Mouse (Mus musculus) ES-E14 (cell line): ENCODE data around the gene Fxn. TPM values are rescaled to one million over a fixed set of nuclear protein-coding genes. Genes with fewer than 3 reads are reported as not detected.

Experiments used
- DNase-seq: peaks from one replicate; pipeline ENCODE4 v3.0.0-alpha.2; 2013; ENCODE audit warnings: low read depth, low spot score
- H3K27ac ChIP-seq: 2 replicates; pipeline ENCODE4 v1.5.1; 2012; ENCODE audit warnings: low read depth, mild to moderate bottlenecking, low read length, moderate library complexity, mixed read lengths; ENCODE audit not compliant: poor library complexity, insufficient read depth, severe bottlenecking
- H3K36me3 ChIP-seq: 2 replicates; pipeline ENCODE4 v1.6.1; 2012; ENCODE audit warnings: mild to moderate bottlenecking, low read length, moderate library complexity, mixed read lengths; ENCODE audit not compliant: control insufficient read depth, poor library complexity, insufficient read depth, severe bottlenecking
- H3K4me1 ChIP-seq, 2 experiments: fragments of 150-350 bp in 1 of 2; sonication (generic) in 1 of 2; 2 replicates each; pipeline ENCODE4 v1.6.1; 2012; ENCODE audit warnings: low read length in 2 of 2, mild to moderate bottlenecking in 1 of 2, mixed read lengths in 1 of 2; ENCODE audit not compliant: control insufficient read depth in 2 of 2, insufficient read depth in 2 of 2, poor library complexity in 1 of 2
- H3K4me3 ChIP-seq, 2 experiments: fragments of 150-350 bp in 1 of 2; sonication (generic) in 1 of 2; 2 replicates each; pipeline ENCODE4 v1.5.1; 2012; ENCODE audit warnings: low read length in 2 of 2, low read depth in 1 of 2, mild to moderate bottlenecking in 1 of 2, mixed read lengths in 1 of 2; ENCODE audit not compliant: insufficient read depth in 1 of 2, poor library complexity in 1 of 2, severe bottlenecking in 1 of 2
- H3K9ac ChIP-seq: 2 replicates; pipeline ENCODE4 v1.6.1; 2012; ENCODE audit warnings: low read depth, mild to moderate bottlenecking, low read length, mixed read lengths; ENCODE audit not compliant: poor library complexity, insufficient read depth, severe bottlenecking
- H3K9me3 ChIP-seq: fragments of 150-350 bp; sonication (generic); 2 replicates; pipeline ENCODE4 v1.6.1; 2012; ENCODE audit warnings: low read depth, mild to moderate bottlenecking, low read length; ENCODE audit not compliant: control insufficient read depth, insufficient read depth
- CHD2 ChIP-seq: IDR thresholded peaks from 2 replicates; pipeline ENCODE4 v1.6.1; 2014; ENCODE audit warnings: mild to moderate bottlenecking, low read depth, low read length, inconsistent platforms
- HCFC1 ChIP-seq: IDR thresholded peaks from 2 replicates; pipeline ENCODE4 v1.6.1; 2012; ENCODE audit warnings: low read length, inconsistent platforms, borderline replicate concordance; ENCODE audit not compliant: insufficient read depth
- MAFK ChIP-seq: IDR thresholded peaks from 2 replicates; pipeline ENCODE4 v1.6.1; 2014; ENCODE audit warnings: mild to moderate bottlenecking, low read depth, low read length, inconsistent platforms; ENCODE audit not compliant: insufficient read depth
- ZC3H11A ChIP-seq: IDR thresholded peaks from 2 replicates; pipeline ENCODE4 v1.6.1; 2012; ENCODE audit warnings: low read depth, mild to moderate bottlenecking, inconsistent platforms, low read length, borderline replicate concordance
- ZNF384 ChIP-seq: IDR thresholded peaks from 2 replicates; pipeline ENCODE4 v1.6.1; 2012; ENCODE audit warnings: low read depth, low read length, inconsistent platforms
- in situ Hi-C, 2 experiments: fragments of 600-800 bp; cut with MboI; formaldehyde crosslinking; loops; one replicate each; pipeline ENCODE4 v1.15.1; 2025; ENCODE audit warnings: low sequenced_read_pairs in 2 of 2, inconsistent platforms in 1 of 2; ENCODE audit not compliant: unreplicated experiment in 2 of 2
- total RNA-seq: library from RNA; depleted of rRNA; stranded (reverse); fragments of 300-350 nt; gene quantifications from 2 replicates; pipeline ENCODE4 v1.2.3, GENCODE M21; 2012

Gene Fxn
- total RNA-seq, 1 experiment = 16.4 TPM

- TF ChIP-seq HCFC1 = no peak
- TF ChIP-seq CHD2 = no peak
- TF ChIP-seq ZC3H11A = no peak
- TF ChIP-seq ZNF384 = no peak
- TF ChIP-seq MAFK = no peak
- Histone ChIP-seq H3K9me3 (no peaks in the 10 kb centered on the region), H3K27ac (no peak overlapping the region), H3K9ac (no peak overlapping the region), H3K4me3 (no peak overlapping the region), H3K4me1 (peaks cover 0 to 4% of the 10 kb centered on the region in 2 experiments; a peak in 3 of 4 replicates), H3K36me3 (peaks cover 7% of the 10 kb centered on the region)
- DNase-seq = no peak
- in situ Hi-C loops = no loop called here
Measured at GRCm38 (mm10) chr19:24266046-24266830, 14.2 kb downstream of the Fxn start.

- Histone ChIP-seq H3K9ac (no peak overlapping the region), H3K4me1 (peaks cover 0 to under 1% of the 10 kb centered on the region in 2 experiments; a peak in 2 of 4 replicates), H3K36me3 (peaks cover 7% of the 10 kb centered on the region), H3K27ac (no peak overlapping the region), H3K9me3 (no peaks in the 10 kb centered on the region), H3K4me3 (no peak overlapping the region)
- TF ChIP-seq MAFK (no peak), HCFC1 (no peak), CHD2 (no peak), ZNF384 (0 out of 2 replicates have a peak, but pooled peaks have one; percentile 10), ZC3H11A (peak; percentile 56)
- peak; percentile 85 for DNase-seq
- in situ Hi-C loops = no loop called here
Measured at GRCm38 (mm10) chr19:24264991-24265390, 15.4 kb downstream of the Fxn start.

GRCm38 (mm10) chr19:24262736-24263135, 17.7 kb downstream of the Fxn start:
- in situ Hi-C loops = no loop called here
- no peak for DNase-seq
- Histone ChIP-seq H3K9ac (no peak overlapping the region), H3K4me3 (no peak overlapping the region), H3K27ac (no peak overlapping the region), H3K4me1 (peaks cover 0 to 2% of the 10 kb centered on the region in 2 experiments; a peak in 3 of 4 replicates), H3K36me3 (peaks cover 7% of the 10 kb centered on the region), H3K9me3 (no peaks in the 10 kb centered on the region)
- TF ChIP-seq ZNF384 = no peak
- TF ChIP-seq CHD2 = no peak

GRCm38 (mm10) chr19:24259390-24260351, 20.7 kb downstream of the Fxn start:
- Histone ChIP-seq H3K36me3 (peaks cover 6% of the 10 kb centered on the region), H3K9ac (no peak overlapping the region), H3K27ac (no peak overlapping the region), H3K4me3 (no peak overlapping the region), H3K4me1 (peaks cover 0 to 2% of the 10 kb centered on the region in 2 experiments; a peak in 2 of 4 replicates), H3K9me3 (no peaks in the 10 kb centered on the region)
- DNase-seq = no peak
- TF ChIP-seq HCFC1 = no peak
- no peak for TF ChIP-seq ZNF384
- TF ChIP-seq CHD2 = no peak
- TF ChIP-seq ZC3H11A = no peak
- TF ChIP-seq MAFK = no peak
- in situ Hi-C loops = no loop called here
